Mouse (Mus musculus) layer of hippocampus, adult 6 months (tissue): ENCODE results near the gene 4933414I15Rik. TPM values are rescaled to one million over a fixed set of nuclear protein-coding genes. Genes with fewer than 3 reads are reported as not detected.

Experiments
- long read RNA-seq, 2 experiments: library from polyadenylated mRNA; unstranded; transcript quantifications; one replicate each; pipeline ENCODE4 v2.0.0; 2019 to 2020
- polyA plus RNA-seq: library from polyadenylated mRNA; unstranded; fragments of <200 nt; fragmentation: Nextera tagmentation; gene quantifications from 2 replicates; pipeline ENCODE4 v1.2.3, GENCODE M21; 2021

4933414I15Rik gene
- polyA plus RNA-seq: not detected in 2 replicates
- long read RNA-seq, experiment 1: 0 reads
- long read RNA-seq, experiment 2: 0 reads

DNA sequence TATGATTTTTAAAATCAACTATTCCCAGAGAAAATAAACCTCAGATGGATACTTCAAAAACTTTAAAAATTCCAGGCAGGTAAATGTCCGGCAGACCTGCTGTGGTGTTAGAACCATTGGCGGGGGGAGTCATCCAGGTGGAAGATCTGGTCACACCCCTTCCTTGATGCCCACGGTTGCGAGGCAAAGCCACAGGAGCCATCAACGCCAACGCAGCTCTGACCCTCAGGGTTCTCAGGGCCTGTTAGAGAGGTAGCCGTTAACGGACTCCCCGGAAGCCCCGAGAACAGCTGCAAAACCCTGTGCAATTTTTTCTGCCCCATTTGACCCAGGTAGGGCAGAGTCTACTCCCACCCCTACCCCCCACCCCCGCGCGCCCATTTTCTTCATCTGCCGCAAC lies at the start of gene 4933414I15Rik:
Gene 4933414I15Rik, minus strand, starts transcription at position 260 of the 400 bp plus-strand sequence.

DNA sequence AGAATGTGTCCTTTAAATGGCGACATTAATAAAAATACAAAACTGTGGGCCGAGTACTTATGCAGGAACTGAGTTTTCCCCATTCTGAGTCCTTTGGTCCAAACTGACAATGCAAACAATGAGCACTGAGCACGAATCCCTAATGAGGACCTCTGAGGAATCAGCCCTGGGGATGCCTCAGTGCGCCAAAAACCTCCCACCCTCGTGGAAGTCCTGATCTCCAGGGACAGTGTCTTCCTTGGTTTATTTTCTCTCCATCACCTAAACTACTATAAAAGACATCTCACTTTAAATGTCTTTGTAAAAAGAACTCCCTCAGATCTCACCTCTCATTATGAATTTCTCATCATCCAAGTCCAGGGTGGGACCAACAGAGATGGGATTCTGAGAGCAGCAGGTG lies 38.1 kb upstream of the 4933414I15Rik start, which contains the start of gene Olfr1377:
Gene Olfr1377, plus strand, starts transcription at position 301 of the 400 bp plus-strand sequence.

DNA sequence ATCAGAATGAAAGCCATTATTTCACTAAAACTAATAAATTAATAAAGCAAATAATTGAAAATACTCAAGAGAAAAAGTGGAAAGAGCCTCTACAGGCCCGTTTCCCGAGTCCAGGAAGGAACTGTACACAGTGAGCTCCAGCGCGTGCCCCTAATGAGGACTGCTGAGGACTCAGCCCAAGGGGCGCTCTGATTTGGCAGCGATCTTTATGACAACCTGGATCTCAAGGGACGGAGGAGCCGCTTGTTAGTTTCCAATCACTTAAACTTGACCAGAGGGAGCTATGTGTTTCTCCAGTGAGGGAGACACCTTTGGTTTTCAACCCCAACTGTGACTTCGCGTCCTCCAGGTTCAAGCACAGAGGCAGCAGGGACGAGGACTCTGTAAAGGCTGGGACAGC lies 22.7 kb upstream of the 4933414I15Rik start, which contains the start of gene Olfr1378:
Gene Olfr1378, plus strand, starts transcription at position 301 of the 400 bp plus-strand sequence.

DNA sequence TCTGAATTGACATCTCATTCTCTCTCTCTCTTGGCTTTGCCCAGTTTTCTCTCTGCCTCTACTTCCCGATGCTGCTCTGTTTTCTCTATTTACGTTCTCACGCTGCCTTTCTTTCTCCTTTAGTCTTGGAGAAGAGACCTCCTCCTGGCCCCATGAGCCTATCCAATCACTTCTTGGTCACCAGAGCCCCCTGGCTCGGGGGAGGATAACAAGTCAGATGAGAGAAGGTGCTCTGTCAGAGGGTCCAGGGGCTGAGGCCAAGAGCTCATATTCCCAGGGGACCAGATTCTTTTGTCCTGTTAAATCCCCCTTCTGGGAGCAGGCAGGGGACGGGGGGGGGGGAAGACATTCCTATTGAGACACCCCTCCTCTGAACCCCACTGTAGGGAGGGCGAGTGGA lies 10.1 kb upstream of the 4933414I15Rik start, which contains the start of gene Prop1:
Gene Prop1, minus strand, starts transcription at position 101 of the 400 bp plus-strand sequence.

DNA sequence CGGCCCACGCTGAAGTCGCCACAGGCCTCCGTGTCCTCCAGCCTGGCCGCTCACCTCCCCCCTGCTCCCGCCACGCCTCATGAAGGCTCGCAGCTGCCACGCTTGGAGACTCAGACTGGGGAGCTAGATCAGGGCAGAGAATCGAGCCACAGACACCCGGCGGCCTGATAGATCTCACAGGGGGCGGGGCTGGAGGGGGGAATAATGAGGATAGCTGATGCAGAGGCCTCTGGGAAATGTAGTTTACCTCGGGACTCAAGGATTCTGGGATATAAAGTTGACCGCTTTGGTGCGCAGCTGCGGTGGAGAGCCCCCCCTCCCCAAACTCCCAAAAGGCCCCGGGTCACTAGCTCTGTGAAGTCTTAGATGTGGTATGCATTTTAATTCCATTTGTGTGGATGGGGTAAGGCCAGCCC lies 12.1 kb downstream of the 4933414I15Rik start, which contains the start of gene Zfp354b:
Gene Zfp354b, minus strand, starts transcription at position 183 of the 416 bp plus-strand sequence.

DNA sequence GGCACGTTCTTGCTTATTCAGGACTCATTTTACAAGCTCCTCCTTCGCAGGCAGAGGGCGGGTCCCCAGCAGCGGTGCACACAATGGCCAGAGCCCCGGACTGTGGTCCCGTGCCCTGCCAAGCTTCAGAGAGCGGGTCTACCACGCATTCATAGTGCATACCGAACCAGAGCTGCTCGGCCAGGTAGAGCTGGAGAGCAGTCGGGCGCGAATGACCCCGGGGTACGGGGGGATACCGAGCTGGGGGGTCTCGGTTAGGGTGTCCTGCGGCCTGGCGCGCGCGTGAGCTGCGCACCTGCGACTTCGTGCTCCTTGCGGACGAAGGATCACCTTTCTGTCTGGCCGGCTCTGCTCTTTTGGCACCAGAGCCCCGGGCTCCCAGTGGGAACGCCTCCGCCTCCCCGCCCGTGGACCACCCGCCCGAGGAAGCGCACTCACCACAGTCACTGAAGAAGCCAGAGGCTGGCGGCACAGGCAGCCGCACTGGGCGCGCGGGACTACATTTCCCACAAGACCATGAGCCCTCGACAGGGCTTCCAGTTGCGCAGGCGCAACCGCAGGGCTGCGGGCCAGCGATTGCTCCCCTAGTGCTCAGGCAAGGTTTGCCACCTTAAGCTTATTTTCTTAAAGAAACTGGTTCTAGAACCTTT lies 27.8 kb downstream of the 4933414I15Rik start, which contains the start of gene Zfp2:
Gene Zfp2, minus strand, starts transcription at position 495 of the 650 bp plus-strand sequence.

Other genes with a start within 250 kb of the 4933414I15Rik start
- gene Zfp354c, start 116.0 kb downstream of the 4933414I15Rik start, polyA plus RNA-seq: 7.4 and 8.1 TPM in 2 replicates
- 1.4 and 1.6 TPM in 2 replicates for gene Zfp879, start 102.2 kb downstream of the 4933414I15Rik start, polyA plus RNA-seq
- gene Grm6, start 93.1 kb downstream of the 4933414I15Rik start, polyA plus RNA-seq: not detected in 2 replicates
- 3.1 and 3.2 TPM in 2 replicates for gene Zfp454, start 56.1 kb downstream of the 4933414I15Rik start, polyA plus RNA-seq
- gene Zfp2, start 27.6 kb downstream of the 4933414I15Rik start, polyA plus RNA-seq: 12.7 and 13.8 TPM in 2 replicates
- 2.5 and 3.0 TPM in 2 replicates for gene Zfp354b, start 12.1 kb downstream of the 4933414I15Rik start, polyA plus RNA-seq
- not detected in 2 replicates for gene Prop1, start 10.0 kb upstream of the 4933414I15Rik start, polyA plus RNA-seq
- gene Olfr1378, start 22.8 kb upstream of the 4933414I15Rik start, polyA plus RNA-seq: not detected in 2 replicates
- gene Olfr1377, start 38.2 kb upstream of the 4933414I15Rik start, polyA plus RNA-seq: not detected in 2 replicates
- gene Olfr51, start 59.8 kb upstream of the 4933414I15Rik start, polyA plus RNA-seq: not detected in 2 replicates
- gene Olfr54, start 70.5 kb upstream of the 4933414I15Rik start, polyA plus RNA-seq: not detected in 2 replicates
- not detected in 2 replicates for gene Olfr1375, start 104.3 kb upstream of the 4933414I15Rik start, polyA plus RNA-seq
- 3.4 and 5.8 TPM in 2 replicates for gene Zfp354a, start 115.5 kb upstream of the 4933414I15Rik start, polyA plus RNA-seq